Mouse (Mus musculus): ENCODE data around the gene Gmeb2. TPM values are rescaled to one million over a fixed set of nuclear protein-coding genes. Genes with fewer than 3 reads are reported as not detected.

Gmeb2 gene
- 30.5 TPM for polyA plus RNA-seq (2017; shearing (Covaris generic))

GRCm38 (mm10) chr2:181287958-181288350 lies at the start of gene Gmeb2:
TSS of gene Gmeb2 (minus strand) at chr2:181288035.

GRCm38 (mm10) chr2:181319248-181320102 lies 31.6 kb upstream of the Gmeb2 start, which contains the start of gene Rtel1:
TSS of gene Rtel1 (plus strand) at chr2:181319739.

GRCm38 (mm10) chr2:181314080-181314810 lies 26.4 kb upstream of the Gmeb2 start, which contains the start of gene Stmn3:
TSS of gene Stmn3 (minus strand) at chr2:181314500.

GRCm38 (mm10) chr2:181241602-181242313 lies 46.1 kb downstream of the Gmeb2 start, which contains the start of gene Helz2:
TSS of gene Helz2 (minus strand) at chr2:181242027.

GRCm38 (mm10) chr2:181219538-181220216 lies 68.2 kb downstream of the Gmeb2 start, which contains the start of gene Fndc11:
TSS of gene Fndc11 (plus strand) at chr2:181220013.

GRCm38 (mm10) chr2:181213021-181213445 lies 74.8 kb downstream of the Gmeb2 start, which contains the start of gene Srms:
TSS of gene Srms (minus strand) at chr2:181213185.

GRCm38 (mm10) chr2:181202422-181202821 lies 85.4 kb downstream of the Gmeb2 start, which contains the start of gene Ptk6:
TSS of gene Ptk6 (minus strand) at chr2:181202789.

Other genes starting within 250 kb of the Gmeb2 start
- not detected for gene Chrna4, start 244.5 kb downstream of the Gmeb2 start, polyA plus RNA-seq (2017; shearing (Covaris generic))
- 0.14 TPM for gene Kcnq2, start 152.7 kb downstream of the Gmeb2 start, polyA plus RNA-seq (2017; shearing (Covaris generic))
- not detected for gene Eef1a2, start 131.0 kb downstream of the Gmeb2 start, polyA plus RNA-seq (2017; shearing (Covaris generic))
- 106 TPM for gene Ppdpf, start 100.8 kb downstream of the Gmeb2 start, polyA plus RNA-seq (2017; shearing (Covaris generic))
- gene Ptk6, start 85.2 kb downstream of the Gmeb2 start, polyA plus RNA-seq (2017; shearing (Covaris generic)): not detected
- 0.24 TPM for gene Srms, start 74.8 kb downstream of the Gmeb2 start, polyA plus RNA-seq (2017; shearing (Covaris generic))
- gene Fndc11, start 68.0 kb downstream of the Gmeb2 start, polyA plus RNA-seq (2017; shearing (Covaris generic)): not detected
- gene Helz2, start 46.0 kb downstream of the Gmeb2 start, polyA plus RNA-seq (2017; shearing (Covaris generic)): 30.3 TPM
- not detected for gene Stmn3, start 26.5 kb upstream of the Gmeb2 start, polyA plus RNA-seq (2017; shearing (Covaris generic))
- 64.7 TPM for gene Rtel1, start 31.7 kb upstream of the Gmeb2 start, polyA plus RNA-seq (2017; shearing (Covaris generic))
- 85.5 TPM for gene Zgpat, start 76.9 kb upstream of the Gmeb2 start, polyA plus RNA-seq (2017; shearing (Covaris generic))
- gene Arfrp1, start 77.4 kb upstream of the Gmeb2 start, polyA plus RNA-seq (2017; shearing (Covaris generic)): 124 TPM
- 301 TPM for gene Lime1, start 92.0 kb upstream of the Gmeb2 start, polyA plus RNA-seq (2017; shearing (Covaris generic))
- gene Zbtb46, start 171.4 kb upstream of the Gmeb2 start, polyA plus RNA-seq (2017; shearing (Covaris generic)): 16.9 TPM
- not detected for gene Abhd16b, start 205.2 kb upstream of the Gmeb2 start, polyA plus RNA-seq (2017; shearing (Covaris generic))
- gene Tpd52l2, start 209.1 kb upstream of the Gmeb2 start, polyA plus RNA-seq (2017; shearing (Covaris generic)): 90.8 TPM
- 138 TPM for gene Dnajc5, start 232.4 kb upstream of the Gmeb2 start, polyA plus RNA-seq (2017; shearing (Covaris generic))

Data from effector memory CD4-positive, alpha-beta T cell, adult 5 months (primary cell).